Mouse (Mus musculus) megakaryocyte, embryonic 14.5 days (primary cell): ENCODE results near the gene Pcdh19.

Experiments
- FLI1 ChIP-seq: IDR thresholded peaks from 2 replicates; pipeline ENCODE4 v1.6.1; 2012; ENCODE audit warnings: low read length, inconsistent platforms, mixed read lengths
- GATA1 ChIP-seq: IDR thresholded peaks from 3 replicates; pipeline ENCODE4 v1.6.1; 2012; ENCODE audit warnings: mixed read lengths, low read length, inconsistent platforms, borderline replicate concordance

GRCm38 (mm10) chrX:133650379-133650778 lies 38.4 kb downstream of the Pcdh19 start:
- TF ChIP-seq GATA1 (no peak), FLI1 (no peak)
